Comparison of ENCODE assay signal across 22 mouse cellular contexts in the genomic region with DNA sequence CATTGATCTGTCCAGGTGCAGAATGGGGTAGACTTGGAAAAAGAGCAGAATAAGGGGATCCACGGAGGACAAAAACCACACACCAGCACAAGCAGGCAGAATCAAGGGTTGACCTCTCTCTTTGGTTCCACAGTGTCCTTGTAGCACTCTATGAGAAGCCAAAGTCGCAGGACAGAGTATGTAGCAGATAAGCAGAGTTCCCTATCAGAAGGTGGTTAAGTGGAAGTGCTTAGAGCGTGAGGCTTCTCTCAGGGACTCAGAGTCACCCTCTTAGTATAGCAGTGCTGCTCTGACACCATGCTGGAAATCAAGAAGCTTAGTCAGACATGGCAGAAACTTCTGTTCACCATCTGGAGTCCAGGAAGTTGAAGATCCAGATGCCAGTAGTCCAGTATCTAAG.
A peak's percentile ranks its signal among the peaks of the same experiment; 100 is the strongest.
DNase-seq lines count a peak whose midpoint lies in the region; ATAC-seq and TF ChIP-seq lines count a peak whose summit lies in the region.
"Had no signal": no experiment of that assay in that cellular context is flagged by ENCODE, and none has a peak within 500 bp of the region (broad histone marks: within the 10 kb centered on the region; RNA-seq: fewer than 3 reads in every experiment).

No protein-coding gene starts in this region.

- TF ChIP-seq EP300 in heart, adult 2 months (IDR thresholded peaks at IDR 0.05; ENCODE audit: insufficient read depth, low read depth, low read length) = no peak
- TF ChIP-seq EP300 in MEL (IDR thresholded peaks at IDR 0.05; ENCODE audit: low read depth in 1 of 2, low read length in 2 of 2) = no peak

- no peak for ATAC-seq in heart, embryonic 12.5 days (ENCODE audit: insufficient number of reproducible peaks, low FRiP score)
- ATAC-seq in heart, embryonic 15.5 days (replicated peaks; ENCODE audit: insufficient number of reproducible peaks, insufficient read depth, low FRiP score, low read depth) = no peak; the same call in 1 of the 2 replicates
- ATAC-seq: forebrain, embryonic 13.5 days; forebrain, embryonic 16.5 days; intestine, postnatal 0 days; Patski had no signal

- peaks cover 13% of the 10 kb centered on the region for H3K4me1 ChIP-seq in heart, embryonic 12.5 days (replicated peaks)
- peaks cover 12% of the 10 kb centered on the region for H3K4me1 ChIP-seq in heart, embryonic 15.5 days (replicated peaks)
- H3K4me1 ChIP-seq in heart, adult 2 months (ENCODE audit: control insufficient read depth, insufficient read depth, low read length) = no peaks in the 10 kb centered on the region
- no peaks in the 10 kb centered on the region for H3K4me1 ChIP-seq in MEL (ENCODE audit: control insufficient read depth in 1 of 2, insufficient read depth in 2 of 2, low read length in 2 of 2)
- H3K4me1 ChIP-seq: forebrain, embryonic 10.5 days; forebrain, embryonic 13.5 days; hindbrain, embryonic 12.5 days; hindbrain, embryonic 15.5 days had no signal

- peak overlapping the region; percentile 65 for H3K27ac ChIP-seq in heart, embryonic 12.5 days (ENCODE audit: poor library complexity, severe bottlenecking)
- H3K27ac ChIP-seq in heart, embryonic 15.5 days = peak overlapping the region; percentile 3; the same call in 1 of the 2 replicates
- no peak overlapping the region for H3K27ac ChIP-seq in heart, adult 2 months
- no peak overlapping the region for H3K27ac ChIP-seq in MEL (ENCODE audit: control insufficient read depth, low read depth, low read length)
- H3K27ac ChIP-seq: forebrain, embryonic 10.5 days; forebrain, embryonic 13.5 days; hindbrain, embryonic 12.5 days; hindbrain, embryonic 15.5 days had no signal

- peak; percentile 72 for DNase-seq in heart, adult 11 months
- DNase-seq in heart, adult 9 months (ENCODE audit: low spot score in 2 of 2) = no peak
- no peak for DNase-seq in heart, postnatal 10 days
- no peak for DNase-seq in heart, adult 2 months
- DNase-seq in MEL (ENCODE audit: low read depth, low spot score) = peak; percentile 18
- DNase-seq: adrenal gland, postnatal 10 days; adrenal gland, postnatal 36 days; cerebellum, adult 18-20 months; cerebellum, adult 9-10 months; cerebellum, postnatal 14 days; gastrocnemius, postnatal 10 days; gastrocnemius, postnatal 36 days; kidney, adult 2 months had no signal

- no peak for TF ChIP-seq CTCF in heart, adult 2 months (IDR thresholded peaks at IDR 0.05)
- TF ChIP-seq CTCF in MEL (IDR thresholded peaks at IDR 0.05 in 2 of 3, conservative IDR thresholded peaks at IDR 0.05 in 1 of 3; ENCODE audit: control insufficient read depth in 1 of 3, insufficient read depth in 1 of 3, low read depth in 2 of 3, low read length in 3 of 3, poor library complexity in 1 of 3, severe bottlenecking in 1 of 3) = no peak

- TF ChIP-seq POLR2A in heart, adult 2 months (IDR thresholded peaks at IDR 0.05; ENCODE audit: insufficient read depth, low read depth, low read length) = no peak
- no peak for TF ChIP-seq POLR2A in MEL (IDR thresholded peaks at IDR 0.05; ENCODE audit: control insufficient read depth in 1 of 2, insufficient read depth in 1 of 2, low read depth in 1 of 2, low read length in 2 of 2, poor library complexity in 1 of 2)

- no peaks in the 10 kb centered on the region for H3K79me2 ChIP-seq in heart, adult 2 months (replicated peaks; ENCODE audit: control insufficient read depth, insufficient read depth, low read length)
- H3K79me2 ChIP-seq in MEL (ENCODE audit: control insufficient read depth, insufficient read depth, low read length, poor library complexity) = no peaks in the 10 kb centered on the region

- intact Hi-C loops in heart, postnatal 10 days (cut with DNase I) = no loop called here
- intact Hi-C loops in heart, adult 2 months (cut with DNase I) = no loop called here

- 39% methylated on average over 3 of the region's 3 CpGs for WGBS in heart, embryonic 12.5 days
- 41% methylated on average over 3 of the region's 3 CpGs for WGBS in heart, embryonic 15.5 days
- whole genome bisulfite sequencing in heart, adult 2 months = 50% methylated on average over 3 of the region's 3 CpGs

- no peak for TF ChIP-seq RAD21 in MEL (IDR thresholded peaks at IDR 0.05; ENCODE audit: low read depth, low read length)

- H3K27me3 ChIP-seq in heart, embryonic 12.5 days (replicated peaks) = no peaks in the 10 kb centered on the region
- no peaks in the 10 kb centered on the region for H3K27me3 ChIP-seq in heart, embryonic 15.5 days
- H3K27me3 ChIP-seq in heart, adult 2 months (ENCODE audit: control insufficient read depth, insufficient read depth, low read length) = no peaks in the 10 kb centered on the region
- no peaks in the 10 kb centered on the region; a peak in 1 of 4 replicates for H3K27me3 ChIP-seq in MEL (ENCODE audit: control insufficient read depth in 1 of 2, insufficient read depth in 2 of 2, low read length in 2 of 2)
- H3K27me3 ChIP-seq: forebrain, embryonic 13.5 days; hindbrain, embryonic 12.5 days; hindbrain, embryonic 15.5 days; Patski had no signal

- H3K4me2 ChIP-seq in heart, embryonic 12.5 days = peak overlapping the region; percentile 14
- H3K4me2 ChIP-seq in heart, embryonic 15.5 days = peak overlapping the region; percentile 15; the same call in 1 of the 2 replicates
- H3K4me2 ChIP-seq: forebrain, embryonic 13.5 days; hindbrain, embryonic 12.5 days; hindbrain, embryonic 15.5 days had no signal

- H3K36me3 ChIP-seq in heart, embryonic 12.5 days = no peaks in the 10 kb centered on the region
- no peaks in the 10 kb centered on the region for H3K36me3 ChIP-seq in heart, embryonic 15.5 days
- no peaks in the 10 kb centered on the region for H3K36me3 ChIP-seq in heart, adult 2 months (ENCODE audit: control insufficient read depth, insufficient read depth, low read length)
- H3K36me3 ChIP-seq in MEL (ENCODE audit: control insufficient read depth in 1 of 2, insufficient read depth in 2 of 2, low read length in 2 of 2) = no peaks in the 10 kb centered on the region
- H3K36me3 ChIP-seq: forebrain, embryonic 10.5 days; hindbrain, embryonic 12.5 days; hindbrain, embryonic 15.5 days had no signal

- H3K9me3 ChIP-seq in heart, embryonic 12.5 days (replicated peaks) = peaks cover 11% of the 10 kb centered on the region
- no peaks in the 10 kb centered on the region for H3K9me3 ChIP-seq in heart, embryonic 15.5 days (replicated peaks)
- no peaks in the 10 kb centered on the region for H3K9me3 ChIP-seq in MEL (replicated peaks; ENCODE audit: insufficient read depth, low read length)
- H3K9me3 ChIP-seq: forebrain, embryonic 13.5 days; hindbrain, embryonic 12.5 days; hindbrain, embryonic 15.5 days had no signal

- H3K4me3 ChIP-seq in heart, embryonic 12.5 days = no peak overlapping the region
- H3K4me3 ChIP-seq in heart, embryonic 15.5 days = no peak overlapping the region
- H3K4me3 ChIP-seq in heart, adult 2 months = no peak overlapping the region
- no peak overlapping the region for H3K4me3 ChIP-seq in MEL (ENCODE audit: control insufficient read depth in 1 of 2, insufficient read depth in 1 of 2, low read depth in 2 of 2, low read length in 2 of 2)
- H3K4me3 ChIP-seq: forebrain, embryonic 10.5 days; forebrain, embryonic 13.5 days; hindbrain, embryonic 12.5 days; hindbrain, embryonic 15.5 days had no signal

- no peak overlapping the region for H3K9ac ChIP-seq in heart, embryonic 12.5 days
- H3K9ac ChIP-seq in heart, embryonic 15.5 days = no peak overlapping the region
- no peak overlapping the region for H3K9ac ChIP-seq in heart, adult 2 months (ENCODE audit: low read depth, low read length)
- H3K9ac ChIP-seq in MEL (ENCODE audit: control insufficient read depth, low read depth, low read length, poor library complexity, severe bottlenecking) = no peak overlapping the region
- H3K9ac ChIP-seq: forebrain, embryonic 13.5 days; hindbrain, embryonic 12.5 days; hindbrain, embryonic 15.5 days had no signal

TF ChIP-seq in MEL, 35 proteins besides CTCF, POLR2A, EP300 and RAD21:
- TF ChIP-seq ZMIZ1 (IDR thresholded peaks at IDR 0.05; ENCODE audit: low read depth, low read length) (no peak), USF2 (IDR thresholded peaks at IDR 0.05; ENCODE audit: borderline replicate concordance in 1 of 2, insufficient read depth in 1 of 2, low read depth in 1 of 2, low read length in 2 of 2) (no peak), ZNF384 (IDR thresholded peaks at IDR 0.05; ENCODE audit: low read depth, low read length) (no peak), SMC3 (IDR thresholded peaks at IDR 0.05; ENCODE audit: low read depth, low read length) (no peak), RCOR1 (IDR thresholded peaks at IDR 0.05; ENCODE audit: low read depth, low read length) (no peak), MAX (IDR thresholded peaks at IDR 0.05; ENCODE audit: low read length) (no peak), MEF2A (IDR thresholded peaks at IDR 0.05; ENCODE audit: extremely low read depth, insufficient replicate concordance, low read depth, low read length, poor library complexity, severe bottlenecking) (no peak), JUND (IDR thresholded peaks at IDR 0.05; ENCODE audit: low read depth, low read length) (no peak), TAL1 (IDR thresholded peaks at IDR 0.05; ENCODE audit: low read length) (no peak), BHLHE40 (IDR thresholded peaks at IDR 0.05; ENCODE audit: borderline replicate concordance, low read depth, low read length) (no peak), E2F4 (IDR thresholded peaks at IDR 0.05; ENCODE audit: borderline replicate concordance, low read depth, low read length) (no peak), USF1 (IDR thresholded peaks at IDR 0.05; ENCODE audit: low read depth, low read length) (no peak), NRF1 (IDR thresholded peaks at IDR 0.05; ENCODE audit: insufficient read depth, low read depth, low read length, poor library complexity, severe bottlenecking) (no peak), ZKSCAN1 (IDR thresholded peaks at IDR 0.05; ENCODE audit: low read depth, low read length) (no peak), MYC (IDR thresholded peaks at IDR 0.05; ENCODE audit: low read depth, low read length) (no peak), ELF1 (IDR thresholded peaks at IDR 0.05; ENCODE audit: low read depth, low read length) (no peak), NELFE (IDR thresholded peaks at IDR 0.05; ENCODE audit: low read depth, low read length) (no peak), TCF12 (IDR thresholded peaks at IDR 0.05; ENCODE audit: low read depth, low read length) (no peak), GATA1 (IDR thresholded peaks at IDR 0.05; ENCODE audit: low read depth, low read length) (no peak)

Comparison
In these comparisons a context has a peak if more than half of its experiments do, and no peak if none do; other contexts are left out.
1. DNase-seq: peak in heart, adult 11 months (single experiment) and MEL (single experiment); none in heart, adult 9 months (0 of 2), heart, postnatal 10 days (0 of 2) and heart, adult 2 months (0 of 2).
2. H3K27ac ChIP-seq: peak in heart, embryonic 12.5 days (single experiment) and heart, embryonic 15.5 days (single experiment); none in heart, adult 2 months (single experiment) and MEL (single experiment).